Mouse (Mus musculus) cortical plate, adult 2 months (tissue): ENCODE results near the gene Ephb2.

Experiments
- CTCF ChIP-seq: fragments of 200-500 bp; IDR thresholded peaks from 2 replicates; pipeline ENCODE4 v1.5.1; 2011; ENCODE audit warnings: mild to moderate bottlenecking, control low read depth, low read length; ENCODE audit not compliant: insufficient read depth; ENCODE audit errors: extremely low read depth
- POLR2A ChIP-seq: fragments of 200-500 bp; IDR thresholded peaks from 2 replicates; pipeline ENCODE4 v1.6.1; 2011; ENCODE audit warnings: mild to moderate bottlenecking, low read length, control low read depth; ENCODE audit not compliant: insufficient read depth; ENCODE audit errors: extremely low read depth

DNA sequence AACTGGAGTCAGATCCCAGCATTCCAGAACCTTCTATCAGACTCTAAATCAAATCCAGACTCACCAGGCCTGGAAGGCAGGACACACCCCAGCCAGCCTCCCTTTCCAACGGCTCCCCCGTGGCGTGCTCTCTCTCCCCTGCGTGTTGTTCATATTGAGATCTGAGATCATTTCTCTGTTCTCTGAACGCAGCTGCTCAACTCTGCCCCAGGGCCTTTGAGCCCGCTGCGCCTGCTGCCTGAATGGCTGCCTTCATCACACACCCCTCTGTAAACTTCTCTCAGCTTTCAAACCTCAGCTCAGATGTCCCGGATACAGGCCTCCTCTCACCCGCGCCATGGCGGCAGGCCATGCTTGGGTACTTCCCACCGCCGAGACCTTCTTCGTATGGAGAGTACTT, 155.1 kb downstream of the Ephb2 start:
- TF ChIP-seq CTCF (no peak), POLR2A (no peak)
